Mouse (Mus musculus) embryonic fibroblast, embryonic 13.5 days (primary cell): ENCODE data around the gene Kifc5b.

Experiments used
- CTCF ChIP-seq: IDR thresholded peaks from 2 replicates; pipeline ENCODE4 v1.5.1; 2011; ENCODE audit warnings: mild to moderate bottlenecking, control low read depth, low read length, moderate library complexity, borderline replicate concordance; ENCODE audit not compliant: insufficient read depth
- POLR2A ChIP-seq: IDR thresholded peaks from 2 replicates; pipeline ENCODE4 v1.6.1; 2011; ENCODE audit warnings: low read depth, mild to moderate bottlenecking, control low read depth, low read length, moderate library complexity

- TF ChIP-seq POLR2A (no peak), CTCF (no peak)
Observed at GRCm38 (mm10) chr17:26959815-26960214, 42.9 kb downstream of the Kifc5b start.
